Mouse (Mus musculus): ENCODE measurements around the gene Tstd2.

Tstd2 gene

DNA sequence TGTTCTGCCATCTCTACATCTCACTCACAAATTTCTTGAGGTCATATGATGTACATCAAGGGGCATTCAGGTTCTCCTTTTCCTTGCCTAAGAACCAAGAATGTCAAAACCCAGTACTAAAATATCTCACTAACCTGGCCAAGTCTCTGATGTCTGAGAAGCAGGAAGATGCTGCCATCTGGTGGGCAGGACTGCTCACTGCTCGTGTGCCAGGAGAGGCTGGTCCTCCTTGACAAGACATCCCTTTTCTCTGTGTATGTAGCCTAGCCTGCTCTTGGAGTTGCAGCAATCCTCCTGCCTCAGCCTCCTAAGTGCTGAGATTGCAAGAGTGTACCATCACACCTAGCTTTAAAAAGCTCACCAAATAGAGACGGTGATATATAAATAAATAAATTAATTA is 12.0 kb downstream of the Tstd2 start:
- in situ Hi-C loops (cut with MboI; ENCODE audit: unreplicated experiment in 2 of 2) = loop anchor here (10.0 to 25.0 kb wide), 2 partner anchors 182 to 1114 kb away; partner anchors contain the start of genes Polr1e (in 2 of the 2) and Zbtb5 (in 2 of the 2)

DNA sequence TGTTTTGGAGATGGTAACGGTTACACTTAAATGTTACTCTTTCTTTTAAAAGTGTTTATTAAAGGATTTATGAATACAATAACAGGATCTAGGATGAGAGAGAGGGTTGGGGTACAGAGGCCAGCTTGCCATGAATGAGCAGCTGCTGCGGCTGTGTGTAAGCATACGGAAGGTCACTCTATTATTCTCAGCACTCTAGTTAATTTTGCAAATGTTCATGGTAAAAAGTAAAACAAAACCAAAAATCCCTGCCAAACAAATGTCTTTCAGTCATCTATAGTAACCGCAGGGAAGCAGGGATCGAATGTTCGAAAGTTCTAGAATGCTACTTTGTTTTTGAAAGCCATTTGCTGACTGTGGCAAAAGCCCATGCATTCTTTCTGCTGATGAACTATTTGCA is 15.1 kb downstream of the Tstd2 start:
- in situ Hi-C loops (cut with MboI; ENCODE audit: unreplicated experiment in 2 of 2) = loop anchor here (5.0 to 10.0 kb wide), 2 partner anchors 179 to 181 kb away; no protein-coding TSS in a partner anchor

DNA sequence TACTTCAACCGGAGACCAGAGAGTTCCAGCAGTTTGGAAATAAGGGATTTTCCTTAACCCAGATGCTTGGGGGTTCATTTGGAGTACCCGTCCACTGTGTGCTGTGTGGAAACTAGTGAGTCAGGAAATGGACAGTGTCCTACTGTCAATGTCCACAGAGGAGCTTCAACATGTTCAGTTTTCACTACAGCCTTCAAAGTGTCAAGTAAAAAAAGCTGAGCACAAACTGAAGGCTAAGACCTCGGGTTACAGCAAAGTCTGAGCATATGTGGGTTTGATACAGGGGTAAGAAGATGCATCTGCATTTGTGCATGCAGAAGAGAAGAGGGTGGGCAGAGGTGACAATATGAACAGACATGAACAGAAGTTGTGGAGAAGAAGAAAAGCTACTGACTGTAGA is 17.7 kb downstream of the Tstd2 start:
- in situ Hi-C loops (cut with MboI; ENCODE audit: unreplicated experiment in 2 of 2) = loop anchor here (5.0 to 10.0 kb wide), 2 partner anchors 176 to 178 kb away; no protein-coding TSS in a partner anchor

DNA sequence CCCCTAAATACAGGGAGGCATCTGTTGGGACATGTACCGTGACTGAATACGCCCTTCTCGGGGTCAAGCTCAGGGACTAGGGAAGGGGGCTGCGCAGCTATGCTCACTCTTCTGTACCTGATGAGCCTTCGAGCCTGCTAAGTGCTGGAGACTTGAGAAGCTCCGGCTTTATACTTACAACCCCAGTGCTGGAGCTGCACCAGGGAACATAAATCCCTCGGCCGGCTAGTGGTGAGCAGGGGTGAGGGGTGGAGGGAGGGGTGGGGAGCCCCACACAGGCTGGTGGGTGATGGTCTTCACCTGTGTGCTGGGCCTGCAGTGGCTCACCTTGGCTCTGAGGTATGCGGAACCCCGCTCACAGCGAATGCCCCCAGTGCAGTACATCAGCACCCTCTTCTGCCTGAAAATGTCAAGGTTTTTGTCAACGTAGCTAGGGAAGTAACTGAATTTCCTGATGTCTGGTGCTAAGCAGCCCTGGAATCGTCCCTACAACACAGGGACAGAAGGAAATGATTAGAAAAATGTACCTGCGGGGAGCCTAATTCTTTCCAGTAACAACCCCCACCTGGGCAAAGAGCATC is 18.9 kb downstream of the Tstd2 start:
- in situ Hi-C loops (cut with MboI; ENCODE audit: unreplicated experiment in 2 of 2) = loop anchor here (5.0 to 10.0 kb wide), 2 partner anchors 175 to 177 kb away; no protein-coding TSS in a partner anchor

DNA sequence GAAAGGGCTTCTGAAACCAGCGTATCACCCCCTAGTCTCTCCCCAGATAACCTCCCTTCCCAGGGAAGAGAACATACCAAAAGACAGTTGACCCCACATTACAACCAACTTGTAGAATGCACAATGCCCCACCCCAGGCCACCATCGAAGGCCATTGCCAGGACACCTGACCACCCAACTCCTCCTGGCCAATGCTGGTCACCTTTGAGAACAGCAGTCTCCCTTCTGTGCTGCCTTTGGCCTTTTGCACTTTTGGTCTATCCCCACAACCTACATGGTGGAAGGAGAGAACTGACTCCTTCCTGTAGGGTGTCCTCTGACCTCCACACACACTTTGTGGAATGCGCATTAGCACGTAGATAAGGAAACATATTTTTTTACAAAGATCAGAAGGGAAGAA is 21.0 kb downstream of the Tstd2 start:
- in situ Hi-C loops (cut with MboI; ENCODE audit: unreplicated experiment in 2 of 2) = no loop called here

DNA sequence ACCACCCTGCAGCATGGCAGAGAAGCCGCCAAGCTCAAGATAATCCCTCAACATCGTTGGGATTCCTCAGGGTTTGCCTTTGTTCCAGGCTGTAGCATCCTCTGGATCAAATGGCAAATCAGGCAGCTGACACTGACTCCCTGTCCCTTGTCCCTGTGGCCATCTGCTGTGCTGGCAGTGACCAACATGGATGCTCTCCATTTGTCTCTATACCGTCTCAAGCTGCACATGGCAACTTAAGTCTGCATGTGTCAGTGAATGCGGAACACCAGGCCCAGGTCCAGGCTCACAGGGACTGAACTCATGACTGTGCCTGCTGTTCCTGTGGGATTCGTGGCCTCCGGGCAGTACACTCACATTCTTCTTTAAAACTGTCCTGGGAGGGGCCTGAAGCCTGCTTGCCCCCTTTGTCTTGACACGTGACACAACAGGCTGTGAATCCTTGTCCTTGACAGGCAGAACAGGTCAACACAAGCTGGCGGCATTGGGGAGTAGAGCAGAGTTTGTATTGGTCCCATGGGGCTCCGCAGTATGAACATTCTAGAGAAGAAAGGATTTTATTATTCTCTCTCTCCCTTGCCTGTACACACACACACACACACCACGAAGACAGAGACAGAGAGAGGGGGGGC is 21.8 kb downstream of the Tstd2 start:
- in situ Hi-C loops (cut with MboI; ENCODE audit: unreplicated experiment in 2 of 2) = no loop called here

DNA sequence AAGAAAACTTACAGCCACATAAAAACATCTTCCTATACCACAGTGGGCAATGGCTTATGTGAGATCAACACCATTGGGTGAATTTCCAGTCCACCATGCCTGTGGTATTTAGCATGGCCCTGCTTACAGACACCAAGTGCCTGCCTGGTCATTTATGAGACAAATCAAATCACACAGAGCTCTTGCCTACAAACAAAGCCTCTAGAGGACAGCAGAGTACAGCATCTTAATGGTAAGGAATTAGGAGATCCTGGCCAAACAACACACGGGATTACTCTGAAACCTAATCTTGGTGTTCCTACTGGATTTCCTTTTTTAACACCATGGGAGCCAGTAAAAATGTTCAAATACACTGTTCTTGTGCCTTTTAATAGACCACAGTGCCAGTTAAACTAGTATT is 23.2 kb downstream of the Tstd2 start:
- in situ Hi-C loops (cut with MboI; ENCODE audit: unreplicated experiment in 2 of 2) = no loop called here

DNA sequence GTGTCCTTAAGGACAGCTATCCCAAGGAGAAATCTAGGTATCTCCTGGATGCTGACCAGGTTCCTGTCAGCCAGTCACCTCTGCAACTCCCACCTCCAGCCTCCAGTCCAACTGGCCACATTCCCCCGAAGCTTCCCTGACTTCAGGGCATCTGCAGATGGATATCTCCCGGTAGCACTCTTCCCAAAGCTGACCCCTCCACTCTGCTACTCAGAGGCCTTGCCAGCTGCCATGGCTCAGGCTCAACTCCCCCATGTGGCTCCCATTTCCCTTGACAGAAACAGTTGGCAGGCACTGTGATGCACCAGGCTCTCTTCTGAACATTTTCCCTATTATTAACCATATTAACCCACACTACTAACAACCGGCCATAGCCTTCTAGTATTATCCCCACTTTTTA is 27.1 kb downstream of the Tstd2 start:
- in situ Hi-C loops (cut with MboI; ENCODE audit: unreplicated experiment in 2 of 2) = no loop called here

DNA sequence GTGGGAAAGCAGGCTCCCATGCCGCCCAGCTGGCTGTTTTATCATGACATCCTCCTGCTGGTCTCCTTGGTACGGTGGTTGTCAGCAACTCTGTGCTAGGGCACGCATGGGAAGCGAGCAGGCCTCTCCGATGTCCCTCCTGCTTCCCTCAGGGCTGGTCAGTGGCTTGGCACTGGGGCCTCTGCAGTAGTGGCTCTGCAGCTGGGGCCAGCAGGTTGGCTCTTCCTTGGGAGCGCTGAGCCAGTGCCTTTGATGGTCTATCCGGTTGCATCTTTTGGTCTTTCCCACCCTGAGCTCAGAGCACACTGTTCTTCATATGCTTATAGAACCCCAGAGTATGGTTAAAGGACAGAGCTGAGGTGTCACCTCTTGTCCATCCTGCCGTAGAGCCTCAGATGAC is 28.4 kb downstream of the Tstd2 start:
- in situ Hi-C loops (cut with MboI; ENCODE audit: unreplicated experiment in 2 of 2) = no loop called here

DNA sequence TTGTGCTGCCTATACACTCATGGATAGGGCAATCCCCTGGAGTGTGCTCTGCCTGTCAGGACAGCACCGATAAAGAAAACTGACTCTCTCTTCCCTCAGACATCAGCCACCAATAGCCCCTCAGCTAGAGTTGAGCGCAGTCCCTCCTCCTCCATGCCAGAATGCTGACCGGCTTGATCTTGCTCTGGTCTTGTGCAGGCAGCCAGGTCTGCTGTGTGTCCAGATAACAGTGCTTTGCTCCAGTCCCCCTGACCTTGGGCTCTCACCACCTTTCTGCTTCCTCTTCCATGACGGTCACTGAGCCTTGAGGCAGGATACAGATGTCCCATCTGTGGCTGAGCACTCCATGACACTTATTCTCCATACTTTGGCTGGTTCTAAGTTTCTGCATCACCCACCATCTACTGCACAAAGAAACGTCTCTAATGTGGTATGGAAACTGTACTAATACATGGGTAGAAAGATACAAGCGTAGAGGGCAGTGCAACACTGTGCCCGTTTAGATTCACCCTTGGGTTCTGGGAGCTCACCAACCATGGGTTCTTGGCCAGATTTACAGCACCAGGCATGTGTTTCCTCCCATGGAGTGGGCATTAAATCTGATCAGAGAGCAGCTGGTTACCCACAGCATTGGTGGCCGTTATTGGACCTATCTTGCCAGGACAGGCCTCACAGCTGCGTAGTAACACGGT is 36.3 kb downstream of the Tstd2 start:
- in situ Hi-C loops (cut with MboI; ENCODE audit: unreplicated experiment in 2 of 2) = no loop called here

DNA sequence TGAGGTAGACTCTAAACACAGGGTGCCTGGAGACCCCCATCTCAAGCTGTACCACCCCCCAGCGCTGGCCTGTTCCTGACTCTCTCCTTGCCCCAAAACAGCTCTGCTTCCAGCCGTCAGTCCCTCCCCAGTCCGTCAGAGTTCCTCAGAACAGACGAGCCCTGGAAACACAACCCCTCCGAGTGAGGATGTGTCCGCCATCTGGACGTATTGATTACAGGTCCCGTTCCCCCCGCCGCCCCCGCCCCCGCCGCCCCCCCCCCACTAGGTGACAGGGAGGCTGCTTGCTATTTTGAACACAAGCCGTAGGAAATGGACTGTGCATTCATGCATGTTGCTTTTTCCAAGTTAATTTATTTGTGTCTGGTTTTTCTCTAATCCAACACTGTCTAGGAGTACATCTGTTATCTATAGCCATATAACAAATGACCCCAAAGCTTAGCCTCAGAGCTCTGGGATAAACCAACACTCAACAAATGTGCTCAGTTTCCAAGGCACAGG is 37.2 kb downstream of the Tstd2 start:
- in situ Hi-C loops (cut with MboI; ENCODE audit: unreplicated experiment in 2 of 2) = no loop called here

DNA sequence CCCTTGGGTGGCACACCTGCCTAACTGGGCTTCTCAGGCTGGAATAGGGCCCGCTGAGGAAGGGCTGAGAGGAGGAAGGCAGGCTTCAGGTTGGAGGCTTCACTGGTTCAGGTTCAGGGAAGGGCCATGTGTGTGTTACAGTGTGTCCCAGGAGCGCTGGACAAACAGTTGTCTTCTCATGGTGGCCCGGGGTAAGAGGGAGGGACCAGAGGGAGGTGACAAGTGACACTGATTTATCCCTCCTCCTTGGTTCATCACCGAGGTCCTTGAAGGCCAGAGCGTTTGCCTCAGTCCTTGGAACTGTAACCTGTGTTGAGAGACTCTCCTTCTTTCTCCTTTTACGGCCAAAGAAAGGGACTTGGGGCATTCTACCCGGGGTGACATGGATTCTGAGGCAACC is 38.0 kb downstream of the Tstd2 start:
- in situ Hi-C loops (cut with MboI; ENCODE audit: unreplicated experiment in 2 of 2) = no loop called here

DNA sequence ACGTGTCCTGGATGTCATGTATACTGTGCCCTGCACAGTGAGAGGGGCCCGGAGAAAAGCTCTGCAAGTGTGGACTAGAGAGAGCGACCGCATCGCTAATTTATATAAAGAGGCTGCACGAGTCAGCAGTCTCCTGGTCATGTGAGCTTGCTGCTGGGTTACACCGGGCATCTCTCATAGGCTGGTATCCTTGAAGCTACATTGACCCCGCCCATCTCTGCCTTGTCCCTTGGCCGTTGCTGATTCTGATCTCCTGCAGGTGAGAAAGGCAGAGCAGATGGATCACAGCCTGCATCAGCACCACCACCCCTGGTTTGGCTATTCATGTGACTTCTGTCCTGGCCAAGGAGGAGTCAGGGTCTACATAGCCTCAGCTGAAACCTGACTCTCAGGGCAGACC is 39.4 kb downstream of the Tstd2 start:
- in situ Hi-C loops (cut with MboI; ENCODE audit: unreplicated experiment in 2 of 2) = no loop called here

DNA sequence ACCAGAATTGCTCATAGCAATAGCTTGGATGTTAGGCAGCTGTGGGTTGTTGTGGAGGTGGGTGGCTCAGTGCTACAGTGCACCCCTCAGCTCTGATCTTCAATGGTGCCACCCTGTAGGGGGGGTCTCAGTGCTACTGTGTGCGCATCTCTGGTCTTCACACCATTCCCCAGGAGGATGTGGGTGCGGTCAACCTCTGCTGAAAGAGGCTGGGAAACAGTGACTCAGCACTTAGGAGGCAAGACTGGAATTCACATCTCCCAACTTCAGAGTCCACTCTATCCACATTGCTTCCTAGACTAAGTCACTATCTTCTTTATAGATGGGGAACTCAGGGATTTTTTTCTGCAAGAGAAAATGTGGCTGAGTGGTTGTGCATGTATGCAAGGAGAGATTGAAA is 40.9 kb downstream of the Tstd2 start:
- in situ Hi-C loops (cut with MboI; ENCODE audit: unreplicated experiment in 2 of 2) = no loop called here

DNA sequence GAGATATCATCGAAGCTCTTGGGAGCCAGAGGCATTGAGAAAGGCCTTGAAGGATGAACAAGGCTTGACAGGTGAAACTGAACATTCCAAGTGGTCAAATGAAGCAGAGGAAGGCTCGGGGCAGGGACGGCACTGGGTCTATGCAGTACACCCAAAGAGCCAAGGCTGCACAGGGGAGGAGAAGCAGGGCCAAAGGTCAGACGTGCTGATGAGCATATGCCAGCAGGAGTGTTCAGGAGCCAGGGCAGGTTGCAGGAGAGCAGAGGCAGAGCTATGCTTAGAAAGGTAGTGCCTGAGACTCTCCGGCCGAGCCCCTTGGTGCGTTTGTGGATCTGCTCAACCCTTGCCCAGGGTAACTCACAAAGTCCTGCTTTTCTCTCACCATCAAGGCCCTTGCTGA is 41.9 kb downstream of the Tstd2 start:
- in situ Hi-C loops (cut with MboI; ENCODE audit: unreplicated experiment in 2 of 2) = no loop called here

DNA sequence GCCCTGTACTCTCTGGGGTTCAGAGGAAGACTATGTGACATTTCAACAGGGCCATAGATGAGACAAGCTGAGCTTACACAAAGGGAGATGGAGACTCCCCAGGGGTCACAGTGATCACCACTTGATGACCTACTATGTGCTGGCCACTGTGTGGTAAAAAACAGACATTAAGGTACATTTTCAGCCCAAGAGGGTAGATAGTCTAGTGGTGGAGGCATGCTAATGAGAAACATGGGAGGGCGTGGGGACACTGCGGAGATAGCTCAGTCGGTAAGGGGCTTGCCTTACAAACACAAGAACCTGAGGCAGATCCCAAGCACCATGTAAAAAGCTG is 42.7 kb downstream of the Tstd2 start:
- in situ Hi-C loops (cut with MboI; ENCODE audit: unreplicated experiment in 2 of 2) = no loop called here

DNA sequence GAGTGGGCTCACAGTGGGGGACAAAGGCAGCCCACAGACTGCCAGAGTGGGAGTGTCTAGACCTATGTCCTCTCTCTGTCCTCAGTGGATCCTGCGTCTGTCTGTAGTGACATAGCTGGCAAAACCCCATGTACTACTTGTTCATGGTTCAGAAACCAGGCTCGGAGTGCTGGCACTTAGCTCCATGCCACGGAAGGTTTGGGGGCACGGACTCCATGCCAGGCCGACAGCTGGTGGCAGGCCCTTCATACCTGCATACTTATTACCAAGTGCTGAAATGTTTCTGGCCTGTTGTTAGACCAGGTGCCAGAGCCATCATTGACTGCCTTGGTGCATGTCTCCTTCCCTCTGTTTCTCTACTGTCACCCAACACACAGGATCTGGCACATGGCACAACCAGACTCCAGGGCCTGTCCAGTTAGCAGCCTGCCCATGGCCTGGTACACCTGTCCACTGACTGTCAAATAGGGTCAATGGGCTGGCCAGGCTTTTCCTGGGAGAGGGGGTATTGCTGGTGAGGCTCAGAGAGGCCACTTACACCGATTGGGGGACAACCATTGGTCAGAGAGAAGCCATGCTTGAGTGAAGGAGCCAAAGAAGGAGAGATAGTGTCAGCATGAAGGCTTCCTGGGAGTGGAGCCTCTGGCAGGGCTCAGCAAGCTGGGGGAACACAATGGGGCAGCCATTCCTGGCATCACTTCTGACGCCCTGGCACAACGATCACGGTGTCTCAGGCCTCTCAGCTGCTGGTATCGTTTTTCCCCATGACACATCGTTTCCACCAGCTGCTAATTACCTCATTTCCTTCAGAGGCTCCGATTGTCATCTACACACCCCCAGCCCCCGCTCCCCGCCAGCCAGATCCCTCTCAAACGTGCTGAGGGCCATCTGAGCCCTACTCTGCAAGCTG is 43.3 kb downstream of the Tstd2 start:
- in situ Hi-C loops (cut with MboI; ENCODE audit: unreplicated experiment in 2 of 2) = no loop called here

DNA sequence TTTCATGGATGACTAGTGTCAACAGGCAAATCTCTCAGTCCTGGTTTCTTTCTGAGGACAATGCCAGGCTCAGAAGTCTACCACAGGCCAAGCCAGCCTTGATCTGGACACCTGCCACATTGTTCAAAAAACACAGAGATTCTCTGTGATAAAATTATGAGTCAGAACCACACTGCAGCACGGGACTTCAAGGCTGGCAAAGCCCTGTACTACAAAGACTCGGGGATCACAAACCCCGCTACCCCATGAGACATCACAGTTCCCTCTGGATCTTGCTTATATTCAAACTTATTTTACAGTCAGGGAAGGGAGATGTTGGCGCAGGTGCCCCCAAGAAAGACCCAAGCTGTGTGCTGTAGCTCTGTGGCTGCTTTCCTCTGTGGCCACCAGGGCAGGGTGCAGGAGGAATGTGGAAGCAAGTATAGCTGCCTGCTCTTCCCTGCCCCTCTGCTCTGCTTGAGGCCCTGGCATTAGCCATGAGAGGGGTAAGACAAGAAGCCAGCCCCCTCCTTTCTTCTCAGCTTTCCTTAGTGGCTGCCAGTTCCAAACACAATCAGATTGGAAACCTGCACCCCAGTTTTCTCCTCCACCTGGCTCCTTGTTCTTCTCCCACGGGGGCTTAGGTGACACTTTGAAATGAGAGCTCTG is 45.9 kb downstream of the Tstd2 start:
- in situ Hi-C loops (cut with MboI; ENCODE audit: unreplicated experiment in 2 of 2) = no loop called here

DNA sequence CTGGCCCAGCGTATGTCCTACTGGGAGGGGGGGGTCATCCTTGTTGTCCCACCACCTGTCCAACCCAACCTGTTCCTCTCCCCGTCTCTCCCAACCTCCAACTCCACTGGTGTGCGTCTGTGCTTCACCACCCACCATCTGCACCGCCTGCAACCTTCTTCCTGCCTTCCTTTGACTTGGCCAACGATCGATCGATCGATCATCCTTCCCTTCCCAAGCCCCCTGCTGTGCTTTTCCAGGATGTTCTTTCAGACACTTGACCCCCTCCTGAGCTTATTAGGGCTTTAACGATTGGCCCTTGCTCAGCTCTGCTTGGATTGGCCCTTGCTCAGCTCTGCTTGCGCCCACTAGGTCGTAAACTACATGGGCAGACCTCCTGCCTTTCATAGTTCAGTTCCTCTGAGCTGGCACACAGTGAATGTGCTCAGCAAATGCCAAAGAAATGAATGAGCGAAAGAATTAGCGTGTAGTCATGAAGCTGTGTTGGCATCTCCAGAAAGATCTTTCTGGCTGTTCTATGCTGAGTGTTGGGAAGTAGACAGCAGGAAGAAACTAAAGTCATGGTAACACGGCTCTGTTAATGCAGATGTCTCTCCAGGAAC is 48.9 kb downstream of the Tstd2 start:
- in situ Hi-C loops (cut with MboI; ENCODE audit: unreplicated experiment in 2 of 2) = no loop called here

DNA sequence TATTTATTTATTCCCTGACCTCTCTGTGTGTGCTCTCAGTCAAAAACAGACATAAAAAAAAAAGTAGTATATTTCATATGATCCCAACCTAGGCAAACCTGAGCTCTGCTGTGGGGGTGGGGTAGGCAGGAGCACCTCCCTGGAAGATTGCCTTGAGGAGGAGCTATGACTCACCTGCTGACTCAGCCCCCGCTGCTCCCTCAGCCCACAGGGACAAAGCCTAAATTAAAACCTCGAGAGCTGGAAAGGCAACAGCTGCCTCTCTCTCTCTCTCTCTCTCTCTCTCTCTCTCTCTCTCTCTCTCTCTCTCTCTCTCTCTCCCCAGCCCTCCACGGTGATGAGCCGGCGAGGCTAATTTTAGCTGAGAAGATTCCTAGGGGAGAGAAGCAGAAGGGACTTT is 50.6 kb downstream of the Tstd2 start:
- in situ Hi-C loops (cut with MboI; ENCODE audit: unreplicated experiment in 2 of 2) = no loop called here
